1 mouse cellular context compared by ENCODE assay signal in genomic region chr9:108662660-108663059, GRCm38 (mm10).
TF ChIP-seq lines count a peak whose summit lies in the region.

No protein-coding gene starts in this region.

TF ChIP-seq in MEL, 35 proteins besides CTCF, POLR2A, EP300 and RAD21 (continued from another document):
- no peak for TF ChIP-seq HCFC1 (IDR thresholded peaks at IDR 0.05; ENCODE audit: low read depth, low read length)
- no peak for TF ChIP-seq JUND (IDR thresholded peaks at IDR 0.05; ENCODE audit: low read depth, low read length)
- TF ChIP-seq TCF12 (IDR thresholded peaks at IDR 0.05; ENCODE audit: low read depth, low read length) = no peak
TF ChIP-seq in MEL: peak in this region for 0.
